Mouse (Mus musculus): ENCODE measurements around the gene Gm28308.

Gene Gm28308

DNA sequence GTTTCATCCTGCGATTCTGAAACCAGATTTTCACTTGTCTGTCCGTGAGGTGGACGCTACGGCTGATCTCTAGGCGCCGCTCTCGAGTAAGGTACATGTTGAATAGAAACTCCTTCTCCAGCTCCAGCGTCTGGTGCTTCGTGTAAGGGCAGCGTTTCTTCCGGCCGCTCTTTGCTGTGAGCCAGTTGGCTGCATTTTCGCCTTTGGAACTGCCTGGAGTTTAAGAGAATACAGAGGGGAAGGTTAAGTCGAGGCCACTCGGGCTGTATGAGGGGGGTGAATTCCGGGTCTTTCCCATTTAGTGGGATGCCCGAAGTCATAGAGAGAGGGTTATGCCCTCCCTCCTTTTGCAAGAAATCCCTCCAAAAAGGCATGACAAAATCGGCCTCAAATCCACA is 19.4 kb upstream of the Gm28308 start:
- peak; percentile 85 for DNase-seq (ENCODE audit: low read depth, low spot score)

DNA sequence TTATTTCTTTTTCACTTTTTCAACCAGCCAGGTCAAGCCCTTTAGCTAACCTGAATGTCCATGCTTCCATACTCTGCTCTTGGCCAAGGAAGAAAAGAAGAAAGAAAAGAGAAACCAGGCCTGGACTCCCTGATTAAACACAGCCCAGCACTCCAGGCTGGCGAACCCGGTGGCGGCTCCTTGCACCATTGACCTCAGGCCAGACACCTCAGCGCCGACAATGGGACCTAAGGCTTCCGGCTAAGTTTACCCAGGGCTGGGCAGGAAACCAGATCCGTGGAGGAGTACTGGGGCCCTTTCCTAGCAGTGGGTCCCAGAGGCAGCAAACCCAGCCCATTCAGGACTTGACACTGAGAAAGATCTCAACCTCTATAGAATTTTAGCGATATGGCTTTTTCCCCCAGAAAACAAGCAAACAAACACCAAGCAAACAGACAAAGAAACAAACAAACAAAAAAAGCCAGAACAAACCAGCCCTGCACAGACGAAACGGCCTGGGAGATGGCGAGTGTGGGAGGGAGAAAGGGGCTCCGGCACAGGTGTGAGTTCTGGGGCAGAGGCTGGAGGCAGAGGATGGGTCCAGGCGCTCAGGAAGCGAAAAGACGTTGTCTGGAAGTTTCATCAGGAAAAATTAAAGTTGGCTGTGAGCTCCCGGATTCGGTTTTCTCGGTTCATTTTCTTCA is 18.9 kb upstream of the Gm28308 start:
- DNase-seq (ENCODE audit: low read depth, low spot score) = peak; percentile 71

- peak; percentile 50 for DNase-seq (ENCODE audit: low read depth, low spot score)
These were observed 17.5 kb upstream of the Gm28308 start, which contains the start of gene Hoxa9 for GRCm38 (mm10) chr6:52230516-52231165. Gene Hoxa9 (minus strand): TSS chr6:52231089.

GRCm38 (mm10) chr6:52229558-52230416 is 16.6 kb upstream of the Gm28308 start:
- DNase-seq (ENCODE audit: low read depth, low spot score) = peak; percentile 78

DNA sequence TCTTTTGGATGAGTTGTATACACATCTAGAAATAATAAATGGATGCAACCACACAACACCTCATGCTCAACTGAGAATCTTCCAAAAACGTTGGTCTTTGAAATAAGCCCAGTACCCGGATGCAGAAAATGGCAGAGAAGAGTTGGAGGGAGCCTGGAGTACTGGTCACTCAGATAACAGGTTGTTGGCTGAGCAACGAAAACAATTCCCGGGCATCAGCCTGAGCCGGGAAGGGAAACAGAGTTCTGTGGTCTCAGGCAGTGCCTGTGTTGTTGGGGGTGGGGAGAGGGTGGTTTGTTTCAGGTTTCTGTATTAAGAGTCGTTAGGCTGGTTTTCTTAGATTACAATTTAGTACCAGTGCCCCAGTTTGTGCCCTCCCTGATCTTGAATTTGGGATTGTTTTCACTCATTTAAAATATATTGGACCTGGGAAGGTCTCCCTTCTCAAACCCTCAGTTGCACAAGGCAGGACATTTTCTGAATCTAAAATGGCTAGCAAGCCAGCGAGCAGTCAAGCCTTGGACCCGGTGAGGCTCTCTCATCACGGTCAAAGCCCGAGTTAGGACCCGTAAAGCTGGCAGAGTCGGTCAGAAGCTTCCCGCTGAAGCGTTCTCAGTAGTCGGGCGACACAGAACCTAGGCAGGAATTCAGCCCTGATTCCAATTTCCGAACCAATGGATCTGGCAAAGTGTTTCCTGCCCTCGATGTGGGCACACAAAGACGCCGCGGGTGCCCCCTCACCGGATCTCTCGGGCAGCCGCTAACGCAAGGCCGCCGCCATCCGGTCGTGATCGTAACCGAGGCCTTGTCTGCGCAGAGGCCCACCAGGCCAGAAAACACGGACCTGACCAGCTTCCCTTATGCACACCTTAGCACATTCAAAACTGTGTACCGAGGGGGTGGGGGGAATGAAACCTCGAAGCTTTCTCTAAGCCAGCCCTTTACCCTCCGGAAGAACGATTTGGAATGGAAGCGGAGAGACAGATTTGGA is 15.6 kb upstream of the Gm28308 start:
- peak; percentile 50 for DNase-seq (ENCODE audit: low read depth, low spot score)

GRCm38 (mm10) chr6:52227470-52228222 is 14.5 kb upstream of the Gm28308 start:
- DNase-seq (ENCODE audit: low read depth, low spot score) = no peak

- DNase-seq (ENCODE audit: low read depth, low spot score) = peak; percentile 40
These were observed 13.6 kb upstream of the Gm28308 start for GRCm38 (mm10) chr6:52226569-52227257.

GRCm38 (mm10) chr6:52225612-52226568 is 12.8 kb upstream of the Gm28308 start:
- peak; percentile 65 for DNase-seq (ENCODE audit: low read depth, low spot score)

DNA sequence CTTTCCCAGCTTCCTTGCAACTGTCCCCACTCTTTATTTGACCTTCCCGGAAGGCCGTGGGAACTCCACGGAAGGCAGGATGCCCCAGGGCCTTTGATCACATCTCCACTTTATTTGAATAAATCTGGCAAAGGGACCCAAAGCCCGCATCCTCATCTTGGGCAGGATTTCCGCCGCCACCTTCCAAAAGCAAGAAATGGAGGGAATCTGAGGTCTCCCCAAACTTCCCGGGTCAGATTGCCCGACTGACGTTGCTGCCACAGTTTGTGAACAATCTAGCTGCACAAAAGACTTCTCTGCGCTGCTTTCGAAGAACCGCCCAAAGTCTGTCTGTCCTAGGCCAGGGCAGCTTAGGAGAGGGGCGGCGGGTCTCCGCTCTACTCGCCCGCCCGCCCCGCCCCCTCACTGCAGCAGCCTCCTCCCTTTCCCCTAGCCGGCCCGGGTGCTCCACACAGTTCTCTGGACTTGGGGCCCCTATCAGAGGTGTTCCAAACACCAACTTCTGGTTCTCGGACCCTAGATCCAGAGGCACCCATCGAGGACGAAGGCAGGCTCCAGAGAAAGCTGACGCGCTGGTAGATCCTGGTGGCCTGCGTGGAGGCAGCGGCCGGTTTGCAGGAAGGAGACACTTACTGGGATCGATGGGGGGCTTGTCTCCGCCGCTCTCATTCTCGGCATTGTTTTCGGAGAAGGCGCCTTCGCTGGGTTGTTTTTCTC is 11.9 kb upstream of the Gm28308 start:
- peak; percentile 78 for DNase-seq (ENCODE audit: low read depth, low spot score)

DNA sequence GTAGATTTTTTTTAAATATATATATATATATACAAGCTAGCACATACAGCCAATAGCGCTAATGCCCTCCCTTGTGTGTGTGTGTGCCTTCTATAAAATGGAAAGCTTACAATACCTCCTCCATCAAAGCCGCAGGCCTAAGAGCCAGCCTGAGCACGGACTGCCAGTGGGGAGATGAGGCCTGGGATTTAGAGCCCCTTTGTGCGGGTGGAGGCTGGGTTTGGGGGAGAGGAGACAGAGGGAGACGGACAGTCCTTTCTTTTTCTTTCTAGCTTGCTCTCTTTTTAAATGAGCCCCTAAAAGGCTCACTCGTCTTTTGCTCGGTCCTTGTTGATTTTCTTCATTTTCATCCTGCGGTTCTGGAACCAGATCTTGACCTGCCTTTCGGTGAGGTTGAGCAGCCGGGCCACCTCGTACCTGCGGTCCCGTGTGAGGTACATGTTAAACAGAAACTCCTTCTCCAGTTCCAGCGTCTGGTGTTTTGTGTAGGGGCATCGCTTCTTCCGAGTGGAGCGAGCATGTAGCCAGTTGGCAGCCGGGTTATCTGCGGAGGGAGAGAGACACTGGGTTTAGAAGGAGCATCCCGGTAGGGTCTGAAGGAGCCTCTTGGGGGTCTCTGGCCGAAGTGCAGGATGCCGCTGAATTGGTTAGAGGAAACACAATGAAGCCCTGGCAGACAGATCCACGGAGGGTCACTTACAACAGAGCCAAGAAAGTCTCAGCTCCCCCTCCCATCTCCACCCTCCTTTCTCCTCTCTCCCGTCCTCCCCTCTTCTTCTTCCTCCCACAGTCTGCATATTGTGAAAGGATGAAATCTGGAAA is 11.0 kb upstream of the Gm28308 start:
- DNase-seq (ENCODE audit: low read depth, low spot score) = peak; percentile 41

DNA sequence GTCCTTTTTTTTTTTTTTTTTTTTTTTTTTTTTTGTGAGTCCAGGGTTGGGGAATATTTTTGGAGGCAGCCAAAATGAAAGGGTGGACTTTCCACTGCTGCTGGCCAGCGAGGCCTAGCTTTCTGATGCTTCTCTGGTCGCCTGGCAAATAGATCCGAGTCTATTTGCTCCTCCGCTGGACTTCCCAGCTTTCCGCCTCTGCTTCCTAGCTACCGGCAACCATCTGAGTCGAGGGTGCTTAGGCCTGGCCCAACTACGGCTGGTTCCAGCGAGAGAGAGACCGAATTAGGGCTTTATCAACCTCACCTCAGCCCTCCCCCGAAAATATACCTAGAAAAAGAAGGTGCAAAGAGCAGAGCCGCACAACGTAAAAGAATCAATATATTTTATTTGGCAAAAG is 9.6 kb upstream of the Gm28308 start:
- no peak for DNase-seq (ENCODE audit: low read depth, low spot score)

DNA sequence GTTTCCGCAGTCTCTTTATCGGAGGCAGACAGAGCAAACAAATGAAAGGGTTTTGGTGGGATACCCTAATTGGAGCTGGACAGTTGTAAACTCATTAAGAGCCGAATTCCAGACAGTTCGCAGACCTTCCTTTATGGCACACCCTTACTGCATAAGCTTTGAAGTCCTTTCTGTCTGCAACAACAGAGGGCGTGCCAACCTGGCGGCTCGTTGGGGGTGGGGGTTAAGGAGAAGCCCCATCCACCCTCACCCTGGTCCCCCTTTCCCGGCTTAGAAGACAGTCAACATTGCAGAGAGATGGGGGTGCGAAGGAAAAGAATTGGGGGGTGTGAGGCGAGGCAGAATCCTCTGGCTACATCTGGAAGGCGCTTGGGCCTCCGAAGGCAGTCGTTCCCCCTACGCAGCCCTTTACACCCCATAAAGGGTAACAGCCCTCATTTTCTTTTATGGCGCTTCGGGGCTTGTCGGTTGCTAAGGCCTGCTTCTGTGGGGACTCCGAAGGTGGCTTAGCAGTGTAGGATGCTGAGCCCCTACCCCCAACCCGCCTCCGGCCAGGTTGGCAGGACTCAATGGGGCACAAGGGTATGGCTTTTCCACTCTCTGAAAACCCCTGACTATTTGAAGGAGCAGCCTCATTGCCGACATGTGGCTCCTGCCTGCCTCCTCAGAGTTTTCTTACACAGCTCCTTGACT is 9.0 kb upstream of the Gm28308 start:
- peak; percentile 16 for DNase-seq (ENCODE audit: low read depth, low spot score)

DNA sequence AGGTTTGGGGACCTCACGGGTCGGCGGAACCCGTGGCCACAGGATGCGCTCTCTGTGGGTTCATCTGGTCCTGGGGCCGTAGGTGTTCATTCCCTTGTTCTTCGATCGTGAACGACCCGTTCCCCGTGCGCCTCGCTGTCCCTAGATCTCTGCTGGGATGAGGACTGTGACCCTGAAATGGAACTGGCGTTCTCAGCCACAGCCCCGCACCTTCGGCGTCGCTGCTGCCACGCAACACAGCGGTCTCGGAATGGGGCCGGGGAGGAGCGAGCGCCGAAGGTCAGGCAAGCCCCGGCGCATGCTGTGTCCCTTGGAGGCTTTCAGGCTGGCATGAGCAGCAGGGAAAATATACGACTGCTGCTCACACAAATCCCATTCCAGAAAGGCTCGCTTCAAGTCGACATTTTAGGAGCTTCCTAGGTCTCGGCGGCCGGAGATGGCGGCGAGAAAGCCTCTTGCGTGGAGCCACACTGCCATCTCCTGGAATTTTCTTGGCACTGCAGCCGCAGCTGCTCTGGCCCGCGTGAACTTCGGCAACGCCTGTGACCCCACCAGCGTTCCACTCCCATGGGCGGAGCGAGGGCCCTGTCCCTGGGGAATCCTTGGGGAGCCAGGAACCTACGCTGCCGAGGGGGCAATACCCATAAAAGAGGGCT is 8.3 kb upstream of the Gm28308 start, which contains the start of gene Hoxa7:
Gene Hoxa7 (minus strand): TSS at position 518 of the 656 bp plus-strand sequence.
- peak; percentile 93 for DNase-seq (ENCODE audit: low read depth, low spot score)

GRCm38 (mm10) chr6:52220865-52221310 is 7.7 kb upstream of the Gm28308 start:
- no peak for DNase-seq (ENCODE audit: low read depth, low spot score)

DNA sequence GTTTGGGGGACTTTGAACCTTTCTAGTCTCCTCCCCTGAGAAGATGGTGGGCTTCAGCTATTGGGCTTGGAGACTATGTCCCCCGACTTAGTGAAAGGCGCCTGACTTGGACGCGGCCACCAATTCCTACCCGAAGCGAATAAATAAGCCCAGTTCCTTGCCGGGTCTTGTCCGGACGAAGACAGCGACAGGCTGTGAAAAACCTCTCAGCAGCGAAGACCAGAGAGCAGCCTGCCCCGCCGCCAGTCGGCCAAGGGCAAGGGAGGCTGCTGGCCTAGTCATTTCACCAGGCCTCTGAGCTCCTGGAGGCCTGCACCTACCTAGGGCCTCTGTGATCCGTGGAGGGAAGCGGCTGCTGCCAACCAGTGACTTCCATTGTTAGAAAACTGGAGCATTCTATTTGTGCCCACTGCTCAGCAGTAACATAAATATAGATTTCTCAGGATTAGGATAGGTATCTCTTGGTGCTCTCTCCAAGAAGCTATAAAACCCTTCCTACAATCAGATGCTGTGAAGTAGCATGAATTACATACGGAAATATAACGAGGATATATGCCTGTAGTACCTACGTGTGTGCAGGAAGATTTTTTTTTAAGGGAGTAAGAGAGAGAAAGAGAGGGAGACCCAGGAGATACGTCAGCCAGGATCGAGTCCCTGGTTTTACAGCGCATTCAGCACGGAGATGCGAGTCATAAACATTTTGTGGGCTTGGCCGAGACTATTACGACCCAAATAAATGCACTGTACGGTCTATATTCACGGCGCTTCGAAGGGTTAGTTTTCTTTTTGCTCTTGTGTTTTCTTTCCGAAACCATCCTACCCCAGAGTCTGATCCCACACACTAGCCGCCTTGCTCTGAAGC is 7.1 kb upstream of the Gm28308 start:
- DNase-seq (ENCODE audit: low read depth, low spot score) = no peak

Measured in ES-CJ7 (cell line).